Mouse (Mus musculus) lung, postnatal 0 days (tissue): ENCODE results near the gene Cfap299.

Experiments used
- CTCF ChIP-seq: IDR thresholded peaks from 2 replicates; pipeline ENCODE4 v1.5.1; 2016; ENCODE audit warnings: antibody characterized with exemption, mild to moderate bottlenecking
- EP300 ChIP-seq: IDR thresholded peaks from 2 replicates; pipeline ENCODE4 v1.6.1; 2016; ENCODE audit warnings: antibody characterized with exemption, mild to moderate bottlenecking, control low read depth

- TF ChIP-seq CTCF: no peak
- TF ChIP-seq EP300: no peak
Observed at GRCm38 (mm10) chr5:98466882-98467535, 137.9 kb downstream of the Cfap299 start.
